Mouse (Mus musculus): ENCODE results near the gene Txndc5. TPM values are rescaled to one million over a fixed set of nuclear protein-coding genes. Genes with fewer than 3 reads are reported as not detected.

Gene Txndc5
- polyA plus RNA-seq, 1 experiment from 2014 or later = 104 TPM

Other genes starting within 250 kb of the Txndc5 start
- 0.51 and 0.91 TPM in 2 replicates for gene Bmp6, start 183.7 kb downstream of the Txndc5 start, polyA plus RNA-seq (2016; fragmentation: Nextera tagmentation; extraction: Ambion mirVana)
- 16.0 and 16.4 TPM in 2 replicates for gene Bloc1s5, start 106.3 kb upstream of the Txndc5 start, polyA plus RNA-seq (2016; fragmentation: Nextera tagmentation; extraction: Ambion mirVana)
- gene Eef1e1, start 130.2 kb upstream of the Txndc5 start, polyA plus RNA-seq (2016; fragmentation: Nextera tagmentation; extraction: Ambion mirVana) = 62.0 and 62.2 TPM in 2 replicates